Mouse (Mus musculus): ENCODE measurements around the gene Hoxa1. TPM values are rescaled to one million over a fixed set of nuclear protein-coding genes. Genes with fewer than 3 reads are reported as not detected.

Gene Hoxa1
- polyA plus RNA-seq, 1 experiment: 1.2 TPM

DNA sequence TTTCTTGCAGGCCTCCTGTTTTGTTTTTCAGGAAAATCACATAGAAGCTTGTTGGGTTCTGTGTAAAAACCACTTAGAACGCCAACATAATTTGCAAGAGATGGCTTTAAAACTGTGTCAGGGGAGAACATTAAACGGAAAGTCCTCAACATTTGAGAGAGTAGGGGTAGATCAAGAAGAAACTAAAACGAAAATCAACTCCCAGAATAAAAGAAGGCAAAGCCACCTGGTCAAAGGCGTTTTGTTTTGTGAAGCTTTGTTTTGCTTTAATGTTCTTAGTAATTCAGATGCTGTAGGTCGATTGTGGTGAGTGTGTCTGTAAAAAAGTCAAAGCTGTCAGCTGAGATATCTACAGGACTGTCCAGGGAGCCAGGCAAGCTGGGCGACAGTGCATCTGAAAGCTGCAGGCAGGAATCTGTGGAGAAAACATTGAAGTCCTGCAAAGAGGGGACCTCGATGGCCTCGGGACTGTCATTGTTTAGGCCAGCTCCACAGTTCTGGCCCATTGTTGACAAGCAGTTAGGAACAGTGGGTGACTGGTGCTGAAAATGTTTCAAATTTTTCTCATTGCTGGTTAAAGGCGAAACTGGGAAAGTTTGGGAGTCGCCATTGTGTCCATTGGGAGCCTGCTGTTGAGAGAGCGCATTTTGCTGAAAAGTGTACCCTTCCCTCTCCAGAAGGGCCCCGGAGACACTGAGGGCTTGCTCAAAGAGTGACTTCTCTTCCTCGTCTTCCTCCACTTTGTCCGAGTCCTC, 4.7 kb upstream of the Hoxa1 start:
- TF ChIP-seq POLR2A (IDR thresholded peaks at IDR 0.05; ENCODE audit: borderline replicate concordance, extremely low read depth, insufficient read depth, insufficient read length, poor library complexity, severe bottlenecking): no peak
- TF ChIP-seq CTCF (IDR thresholded peaks at IDR 0.05; ENCODE audit: borderline replicate concordance, extremely low read depth, insufficient read depth, insufficient read length): no peak
- DNase-seq (ENCODE audit: low read depth): peak; percentile 62

DNA sequence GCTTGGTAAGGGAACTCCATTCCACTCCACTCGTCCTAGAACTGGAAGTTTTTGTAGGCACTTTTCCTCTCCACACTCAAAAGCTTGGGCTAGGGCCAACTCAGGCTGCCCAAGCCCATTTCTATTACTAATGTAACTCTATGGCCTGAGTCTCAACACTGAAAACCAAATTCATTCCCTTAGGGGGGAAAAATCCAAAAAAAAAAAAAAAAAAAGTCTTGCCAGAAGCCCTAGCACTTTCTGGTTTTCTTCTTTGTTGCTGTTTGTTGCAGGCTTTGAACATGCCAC, 3.9 kb upstream of the Hoxa1 start:
- no peak for DNase-seq (ENCODE audit: low read depth)

DNA sequence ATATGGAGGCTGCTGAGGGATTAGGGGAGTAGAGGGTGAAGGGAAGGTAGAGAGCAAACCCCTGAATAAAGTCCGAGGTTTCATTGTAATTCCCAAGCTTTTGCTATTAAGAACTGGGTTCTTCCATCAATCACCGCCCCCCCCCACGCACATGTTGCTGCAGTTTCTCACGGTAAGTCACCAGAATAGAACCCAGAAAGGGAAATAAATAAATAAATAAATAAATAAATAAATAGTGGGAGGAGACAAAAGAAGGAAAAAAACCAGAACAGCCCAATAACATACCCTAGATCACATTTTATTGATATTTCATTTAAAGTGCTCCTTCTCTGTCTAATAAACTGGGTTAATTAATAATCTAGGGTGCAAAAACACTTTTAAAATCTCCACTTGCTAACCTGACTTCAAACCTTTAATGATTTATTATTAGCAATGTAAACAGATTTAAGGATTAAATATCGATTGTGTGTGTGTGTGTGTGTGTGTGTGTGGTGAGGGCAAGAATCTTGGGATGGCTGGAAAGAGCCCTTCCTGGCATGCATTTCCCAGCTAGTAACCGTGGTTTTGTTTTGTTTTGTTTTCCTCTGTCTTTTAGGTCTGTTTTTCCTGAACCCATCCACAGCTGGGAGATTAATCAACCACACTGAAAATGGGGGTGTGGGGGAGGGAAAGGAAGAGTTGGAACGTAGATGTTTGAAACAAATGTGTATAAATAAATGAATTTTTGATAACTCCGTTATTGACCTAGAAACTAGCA, 3.4 kb upstream of the Hoxa1 start:
- DNase-seq (ENCODE audit: low read depth): no peak

More for the DNA sequence above, 3.9 kb upstream of the Hoxa1 start:
- no peak for TF ChIP-seq CTCF (IDR thresholded peaks at IDR 0.05; ENCODE audit: borderline replicate concordance, extremely low read depth, insufficient read depth, insufficient read length)
- TF ChIP-seq POLR2A (IDR thresholded peaks at IDR 0.05; ENCODE audit: borderline replicate concordance, extremely low read depth, insufficient read depth, insufficient read length, poor library complexity, severe bottlenecking): no peak

DNA sequence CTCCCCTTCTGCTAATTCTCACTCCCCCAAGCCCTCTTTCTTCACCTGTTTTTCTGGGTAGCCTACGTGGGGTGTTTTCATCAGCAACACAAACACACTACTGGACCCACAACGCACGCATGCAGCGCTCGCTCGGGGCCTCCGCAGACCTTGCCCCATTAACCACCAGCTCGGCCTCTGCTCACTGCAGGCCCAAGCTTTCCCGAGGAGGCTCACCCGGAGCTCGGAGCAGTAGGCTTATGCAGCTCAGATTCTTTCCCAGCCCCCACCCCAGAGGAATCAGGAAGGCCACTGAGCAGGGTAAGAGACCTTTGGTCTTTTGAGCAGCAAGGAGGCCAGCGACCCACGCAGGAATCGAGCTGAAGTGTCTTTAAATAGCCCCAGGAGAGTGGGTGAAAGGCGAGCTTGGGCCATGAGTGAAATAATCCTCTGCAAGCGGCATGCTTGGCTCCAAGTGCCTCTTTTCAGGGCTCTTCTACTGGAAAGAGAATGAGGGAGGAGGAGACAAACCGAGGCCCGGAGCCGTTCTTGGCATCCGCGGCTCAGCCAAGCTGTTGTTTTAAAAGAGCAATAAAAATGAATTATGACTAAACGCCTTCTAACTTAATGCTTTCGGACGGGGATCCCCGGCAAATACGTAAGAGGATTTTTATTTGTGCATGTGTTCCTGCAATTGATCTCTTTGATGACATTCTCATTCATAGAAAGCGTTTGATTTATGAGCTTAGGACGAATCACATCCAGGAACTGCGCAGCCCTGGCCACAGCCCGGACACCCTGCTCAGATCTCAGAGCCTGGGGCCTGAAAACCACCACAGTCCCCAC, 2.6 kb upstream of the Hoxa1 start:
- no peak for TF ChIP-seq POLR2A (IDR thresholded peaks at IDR 0.05; ENCODE audit: borderline replicate concordance, extremely low read depth, insufficient read depth, insufficient read length, poor library complexity, severe bottlenecking)
- DNase-seq (ENCODE audit: low read depth): peak; percentile 61

More for the DNA sequence above, 3.4 kb upstream of the Hoxa1 start:
- TF ChIP-seq CTCF (IDR thresholded peaks at IDR 0.05; ENCODE audit: borderline replicate concordance, extremely low read depth, insufficient read depth, insufficient read length) (no peak), POLR2A (IDR thresholded peaks at IDR 0.05; ENCODE audit: borderline replicate concordance, extremely low read depth, insufficient read depth, insufficient read length, poor library complexity, severe bottlenecking) (no peak)

DNA sequence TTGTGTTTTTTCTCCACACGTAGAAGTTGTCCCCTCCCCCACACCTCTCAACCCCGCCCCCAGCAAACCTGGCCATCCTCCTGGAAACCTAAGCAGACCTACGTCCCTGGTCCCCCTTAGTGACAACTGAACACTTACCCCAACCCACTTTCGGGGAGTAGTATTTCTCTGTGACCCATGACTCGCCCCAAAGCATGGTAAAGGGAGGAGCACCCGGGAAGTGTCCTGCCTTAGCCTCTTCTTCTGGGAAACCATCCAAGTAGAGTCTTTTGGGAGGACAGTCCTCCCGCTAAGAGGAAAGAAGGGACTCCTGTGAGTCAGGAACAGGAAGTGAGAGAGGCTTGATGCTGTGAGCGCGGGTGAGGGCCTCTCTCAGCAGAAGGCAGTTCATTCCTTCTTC, 1.9 kb upstream of the Hoxa1 start:
- TF ChIP-seq POLR2A (IDR thresholded peaks at IDR 0.05; ENCODE audit: borderline replicate concordance, extremely low read depth, insufficient read depth, insufficient read length, poor library complexity, severe bottlenecking) (no peak), CTCF (IDR thresholded peaks at IDR 0.05; ENCODE audit: borderline replicate concordance, extremely low read depth, insufficient read depth, insufficient read length) (no peak)
- peak; percentile 11 for DNase-seq (ENCODE audit: low read depth)

DNA sequence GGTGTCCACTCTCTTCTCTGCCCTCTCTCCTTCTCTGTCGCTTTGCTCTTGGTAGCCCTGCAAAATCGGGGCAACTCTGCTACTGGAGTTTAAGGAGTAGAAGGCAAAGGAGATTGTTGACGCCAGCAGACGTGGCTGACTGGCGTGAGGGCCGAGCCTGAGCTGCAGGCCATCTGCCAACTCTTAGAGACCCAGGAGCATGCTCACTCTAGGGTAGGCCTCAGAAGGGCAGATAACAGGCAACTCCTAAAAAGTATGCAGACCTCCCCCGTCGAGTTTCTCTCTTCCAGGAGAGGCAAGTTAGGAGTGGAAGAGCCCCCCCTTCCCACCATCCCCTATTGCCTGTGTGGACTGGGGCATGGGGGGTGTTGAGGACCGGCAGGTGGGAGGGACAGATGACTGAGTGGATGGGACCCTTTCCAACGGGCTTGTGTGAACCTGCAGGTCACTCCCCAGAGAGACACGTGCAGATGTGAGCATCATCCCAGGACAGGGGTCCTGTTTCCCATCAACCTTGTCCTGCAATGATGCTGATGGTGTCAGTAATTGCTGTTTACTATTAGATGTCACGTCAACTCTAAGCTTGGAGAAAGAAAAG, 1.1 kb upstream of the Hoxa1 start:
- TF ChIP-seq CTCF (IDR thresholded peaks at IDR 0.05; ENCODE audit: borderline replicate concordance, extremely low read depth, insufficient read depth, insufficient read length) (no peak), POLR2A (IDR thresholded peaks at IDR 0.05; ENCODE audit: borderline replicate concordance, extremely low read depth, insufficient read depth, insufficient read length, poor library complexity, severe bottlenecking) (no peak)
- peak; percentile 17 for DNase-seq (ENCODE audit: low read depth)

DNA sequence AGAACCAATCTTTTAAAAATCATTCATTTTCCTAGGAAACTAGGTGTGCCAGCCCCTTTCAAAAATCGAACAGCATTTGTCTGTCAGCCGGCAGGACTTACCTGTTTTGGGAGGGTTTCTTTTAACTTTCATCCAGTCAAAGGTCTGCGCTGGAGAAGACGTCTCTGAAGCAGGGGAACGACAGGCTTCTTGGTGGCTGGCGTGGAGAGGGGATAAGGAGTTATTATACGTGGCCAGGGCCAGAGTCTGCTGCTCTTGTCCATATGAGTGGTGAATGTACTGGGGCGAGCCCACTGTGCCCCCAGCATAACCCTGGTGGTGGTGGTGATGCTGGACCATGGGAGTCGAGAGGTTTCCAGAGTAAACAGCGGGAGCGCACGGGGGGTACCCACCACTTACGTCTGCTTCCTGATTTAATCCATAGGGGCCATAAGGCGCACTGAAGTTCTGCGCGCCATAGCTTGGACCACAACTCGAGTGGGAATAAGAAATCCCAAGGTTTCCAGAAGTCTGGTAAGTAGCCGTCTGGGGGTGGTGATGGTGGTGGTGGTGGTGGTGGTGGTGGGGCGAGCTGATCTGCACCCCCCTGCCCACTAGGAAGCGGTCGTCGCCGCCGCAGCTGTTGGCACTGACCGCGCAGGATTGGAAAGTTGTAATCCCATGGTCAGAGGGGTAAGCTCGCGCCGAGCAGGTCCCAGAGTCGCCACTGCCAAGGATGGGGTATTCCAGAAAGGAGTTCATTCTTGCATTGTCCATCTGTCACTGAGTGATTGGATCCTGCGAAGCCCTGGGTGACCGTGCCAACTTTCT, 446 bp downstream of the Hoxa1 start:
- TF ChIP-seq POLR2A (IDR thresholded peaks at IDR 0.05; ENCODE audit: borderline replicate concordance, extremely low read depth, insufficient read depth, insufficient read length, poor library complexity, severe bottlenecking): no peak
- DNase-seq (ENCODE audit: low read depth): no peak

DNA sequence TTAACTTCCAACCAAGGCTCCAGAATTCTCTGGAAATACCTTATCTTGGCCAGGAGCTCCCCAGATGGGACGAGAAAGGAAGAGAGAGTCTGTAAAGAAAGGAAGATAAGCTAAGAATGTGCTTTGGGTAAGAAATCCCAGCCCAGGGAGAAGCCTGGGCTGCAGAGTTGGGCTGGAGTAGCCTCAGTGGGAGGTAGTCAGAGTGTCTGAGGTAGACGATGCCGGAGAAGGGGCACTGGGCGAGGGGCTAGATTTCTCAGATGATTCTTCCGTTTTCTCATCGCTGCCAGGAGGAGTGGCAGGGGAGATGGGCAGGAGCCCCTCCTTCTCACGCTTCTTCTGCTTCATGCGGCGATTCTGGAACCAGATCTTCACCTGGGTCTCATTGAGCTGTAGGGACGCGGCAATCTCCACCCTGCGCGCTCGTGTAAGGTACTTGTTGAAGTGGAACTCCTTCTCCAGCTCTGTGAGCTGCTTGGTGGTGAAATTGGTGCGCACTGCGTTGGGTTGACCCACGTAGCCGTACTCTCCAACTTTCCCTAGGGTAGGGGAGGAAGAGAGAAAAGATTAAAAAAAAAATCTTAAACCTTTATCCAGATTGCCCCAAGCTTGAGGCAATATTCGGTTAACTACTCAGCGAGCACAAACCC, 1.4 kb downstream of the Hoxa1 start:
- DNase-seq (ENCODE audit: low read depth): no peak
- TF ChIP-seq CTCF (IDR thresholded peaks at IDR 0.05; ENCODE audit: borderline replicate concordance, extremely low read depth, insufficient read depth, insufficient read length) (no peak), POLR2A (IDR thresholded peaks at IDR 0.05; ENCODE audit: borderline replicate concordance, extremely low read depth, insufficient read depth, insufficient read length, poor library complexity, severe bottlenecking) (no peak)

DNA sequence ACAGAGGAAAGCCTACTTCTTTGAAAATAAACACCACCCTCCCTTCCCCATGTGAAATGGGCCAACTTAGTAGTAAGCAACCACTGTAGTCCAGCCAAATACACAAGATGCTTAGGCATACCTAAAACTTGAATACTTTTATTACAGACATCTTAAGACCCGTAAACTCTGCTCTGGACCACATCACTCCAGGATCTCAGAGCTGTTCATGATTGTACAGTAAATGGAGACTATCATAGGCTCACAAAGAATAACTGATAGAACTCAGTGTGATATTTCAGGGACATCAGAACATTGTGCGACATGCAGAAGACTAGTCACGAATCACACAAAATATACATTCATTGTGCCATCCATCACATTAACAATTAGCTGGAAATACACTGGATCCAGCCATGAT, 2.6 kb downstream of the Hoxa1 start:
- DNase-seq (ENCODE audit: low read depth): peak; percentile 4
- TF ChIP-seq POLR2A (IDR thresholded peaks at IDR 0.05; ENCODE audit: borderline replicate concordance, extremely low read depth, insufficient read depth, insufficient read length, poor library complexity, severe bottlenecking) (no peak), CTCF (IDR thresholded peaks at IDR 0.05; ENCODE audit: borderline replicate concordance, extremely low read depth, insufficient read depth, insufficient read length) (no peak)

DNA sequence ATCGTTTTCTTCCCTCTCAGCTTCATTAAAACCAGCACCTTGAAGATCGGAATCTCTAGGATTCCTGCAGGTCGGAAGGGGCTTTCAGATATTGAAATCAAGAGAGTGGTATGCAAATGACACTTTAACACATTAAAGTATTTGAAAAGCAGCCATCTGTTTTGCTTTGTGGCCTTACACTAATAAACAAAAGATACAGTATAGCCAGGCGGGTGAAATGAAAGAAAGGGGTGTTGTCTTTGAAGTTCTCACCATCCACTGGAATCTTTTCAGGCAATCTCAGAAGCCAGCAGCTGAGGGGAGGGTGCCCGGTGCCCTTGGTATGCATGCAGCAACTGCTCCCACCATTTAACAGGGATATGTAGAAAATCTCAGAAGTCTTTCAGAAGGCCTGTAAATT, 4.1 kb downstream of the Hoxa1 start:
- peak; percentile 35 for DNase-seq (ENCODE audit: low read depth)
- TF ChIP-seq CTCF (IDR thresholded peaks at IDR 0.05; ENCODE audit: borderline replicate concordance, extremely low read depth, insufficient read depth, insufficient read length) (no peak), POLR2A (IDR thresholded peaks at IDR 0.05; ENCODE audit: borderline replicate concordance, extremely low read depth, insufficient read depth, insufficient read length, poor library complexity, severe bottlenecking) (no peak)

All from brain, embryonic 14.5 days (tissue).